Mouse (Mus musculus): ENCODE results near the gene Hunk.

- TF ChIP-seq CTCF (IDR thresholded peaks at IDR 0.05; ENCODE audit: extremely low read depth, insufficient read length, insufficient replicate concordance, low read depth, low read length) (no peak), POLR2A (IDR thresholded peaks at IDR 0.05; ENCODE audit: low read depth, low read length) (no peak)
Observed at GRCm38 (mm10) chr16:90497749-90498464, 112.1 kb downstream of the Hunk start.

All from small intestine, adult 2 months (tissue).